Mouse (Mus musculus) layer of hippocampus, adult 11-12 months (tissue): ENCODE data around the gene Sec22c.

Source experiments
- DNase-seq: peaks from one replicate; pipeline ENCODE4 v3.0.0; 2022; ENCODE audit warnings: low spot score

Gene Sec22c

DNA sequence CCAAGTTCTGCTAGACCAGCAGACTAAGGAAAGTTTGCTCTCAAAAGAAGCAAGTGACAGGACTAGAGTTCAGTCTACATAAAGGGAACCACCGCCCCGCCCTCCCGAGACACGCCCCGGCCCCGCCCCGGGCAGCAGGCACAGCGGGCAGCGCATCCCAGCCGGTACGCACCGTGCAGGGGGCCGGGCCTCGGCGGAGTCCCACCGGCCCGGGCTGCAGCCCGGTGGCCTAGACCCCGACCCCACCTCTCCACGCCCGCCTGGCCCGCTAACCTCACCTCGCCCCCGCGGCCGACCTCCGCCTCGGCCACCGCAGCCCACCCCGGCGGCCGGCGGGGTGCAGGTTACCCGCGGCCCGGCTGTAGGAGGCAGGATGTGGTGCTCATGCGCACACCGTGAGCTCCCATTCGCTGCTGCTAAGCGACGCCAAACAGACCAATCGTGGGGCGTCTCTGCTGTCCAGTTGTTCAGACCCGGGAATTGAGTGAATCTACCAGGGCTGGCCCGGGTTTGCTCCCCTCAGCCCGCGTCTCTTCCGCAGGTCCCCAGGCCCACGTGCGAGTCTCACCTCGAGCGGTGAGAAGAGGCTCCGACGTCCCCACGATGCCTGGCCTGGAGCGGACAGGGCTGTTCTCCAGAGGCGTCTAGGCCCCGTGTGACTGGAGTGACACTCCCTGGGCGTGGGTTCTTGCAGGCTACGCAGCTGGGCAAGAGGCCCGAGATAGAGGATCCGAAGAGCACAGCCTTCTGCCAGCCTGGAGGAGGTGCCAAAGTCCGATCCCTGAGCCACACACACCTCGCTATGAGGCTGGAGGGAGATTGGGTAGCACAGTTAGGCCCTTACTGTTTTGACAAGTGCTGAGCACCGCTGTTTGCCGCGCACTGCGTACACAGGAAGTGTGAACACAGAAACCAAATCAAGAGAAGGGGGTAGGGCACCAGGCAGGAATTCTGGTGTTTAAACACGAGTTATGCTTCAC, at the start of gene Sec22c:
Sec22c (minus strand) TSS at position 845 of the 980 bp plus-strand sequence.
- DNase-seq, result peak; percentile 87

- no peak for DNase-seq
Observed at GRCm38 (mm10) chr9:121754624-121755023, 49.3 kb upstream of the Sec22c start.

- DNase-seq, result no peak
Observed at GRCm38 (mm10) chr9:121752774-121753173, 47.5 kb upstream of the Sec22c start.

DNA sequence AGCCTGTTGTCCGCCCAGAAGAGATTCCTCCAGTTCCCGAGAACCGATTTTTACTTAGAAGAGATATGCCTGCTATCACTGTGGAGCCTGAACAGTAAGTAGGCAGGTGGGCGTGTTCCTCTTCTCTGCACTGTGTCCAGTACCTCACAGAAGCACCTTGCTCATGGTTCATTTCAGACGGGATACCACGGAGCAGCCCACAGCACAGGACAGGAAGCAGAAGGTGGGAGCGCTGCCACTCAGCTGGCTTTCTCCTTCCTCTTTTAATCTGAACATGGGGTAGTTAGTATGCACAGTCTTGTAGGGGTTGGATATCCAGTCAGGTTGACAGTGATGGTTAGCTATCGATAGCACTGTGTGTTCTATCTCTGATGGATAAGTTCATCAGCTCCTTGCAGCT, 38.8 kb upstream of the Sec22c start:
- no peak for DNase-seq

- no peak for DNase-seq
Observed at GRCm38 (mm10) chr9:121741168-121741567, 35.9 kb upstream of the Sec22c start.

DNA sequence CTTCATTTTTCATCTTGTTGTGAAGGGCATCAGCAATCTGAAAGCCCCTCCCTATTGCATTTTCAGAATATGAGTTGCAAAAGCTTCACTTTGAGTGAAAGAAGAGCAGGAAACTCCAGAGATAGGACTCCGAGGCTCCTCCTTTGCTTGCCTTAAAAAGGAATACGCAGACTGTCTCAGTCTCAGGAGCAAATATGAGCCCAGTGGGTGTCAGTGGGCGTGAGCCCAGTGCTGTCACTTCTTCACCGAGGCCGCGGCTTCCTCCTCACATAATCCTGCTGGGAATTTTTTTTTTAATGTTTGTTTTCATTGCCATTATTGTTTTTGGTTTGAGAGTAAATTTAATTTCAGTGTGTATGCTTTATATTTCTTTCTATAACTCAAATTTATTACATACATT, 35.2 kb upstream of the Sec22c start:
- no peak for DNase-seq

DNA sequence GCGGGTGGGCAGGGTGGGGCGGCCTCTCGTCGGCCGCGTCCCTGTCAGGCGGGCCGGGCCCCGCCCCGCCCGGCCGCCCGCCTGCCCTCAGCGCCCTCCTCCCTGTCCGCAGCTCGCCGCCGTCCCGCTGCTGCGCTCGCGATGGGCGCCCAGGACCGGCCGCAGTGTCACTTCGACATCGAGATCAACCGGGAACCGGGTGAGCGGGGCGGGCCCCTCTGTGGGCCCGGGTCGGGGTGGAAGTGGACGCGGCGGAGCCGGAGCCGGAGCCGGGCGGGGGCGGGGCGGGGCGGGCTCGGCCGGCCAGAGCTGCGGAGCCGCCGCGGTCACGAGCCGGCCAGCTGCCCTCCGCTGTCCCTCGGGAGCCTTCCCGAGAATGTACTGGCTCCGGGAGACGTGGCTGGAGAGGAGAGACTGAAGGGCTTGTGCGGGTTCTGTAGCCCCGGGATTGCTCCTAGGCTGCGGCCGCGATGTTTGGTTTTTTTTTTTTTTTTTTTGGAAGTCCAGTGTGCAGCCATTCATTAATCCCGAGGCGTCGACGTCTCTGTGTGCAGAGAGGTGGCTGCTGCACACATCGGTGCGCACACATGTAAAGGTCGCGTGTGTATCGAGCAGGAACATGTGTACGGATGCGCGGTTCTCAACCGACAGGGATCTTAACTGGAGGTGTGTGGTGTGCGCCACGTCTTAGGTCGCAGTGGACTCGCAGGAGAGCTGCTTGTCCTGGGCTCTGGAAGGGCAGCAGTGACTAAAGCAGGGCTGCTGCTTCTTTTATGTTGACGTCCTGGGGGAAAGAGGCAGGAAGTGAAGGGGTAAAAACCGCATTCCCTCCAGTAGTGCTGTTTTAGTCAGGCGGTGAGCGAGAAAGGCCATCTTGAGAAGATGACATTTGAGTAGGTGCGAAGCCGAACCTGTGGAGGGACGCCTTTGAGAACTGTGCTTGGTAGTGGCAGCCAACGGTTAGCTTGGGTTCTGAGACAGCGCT, 14.3 kb upstream of the Sec22c start:
- DNase-seq, result no peak

- DNase-seq, result peak; percentile 99
Observed at GRCm38 (mm10) chr9:121718792-121719318, 13.6 kb upstream of the Sec22c start, which contains the start of gene Nktr. TSS of gene Nktr (plus strand) at chr9:121719169.

DNA sequence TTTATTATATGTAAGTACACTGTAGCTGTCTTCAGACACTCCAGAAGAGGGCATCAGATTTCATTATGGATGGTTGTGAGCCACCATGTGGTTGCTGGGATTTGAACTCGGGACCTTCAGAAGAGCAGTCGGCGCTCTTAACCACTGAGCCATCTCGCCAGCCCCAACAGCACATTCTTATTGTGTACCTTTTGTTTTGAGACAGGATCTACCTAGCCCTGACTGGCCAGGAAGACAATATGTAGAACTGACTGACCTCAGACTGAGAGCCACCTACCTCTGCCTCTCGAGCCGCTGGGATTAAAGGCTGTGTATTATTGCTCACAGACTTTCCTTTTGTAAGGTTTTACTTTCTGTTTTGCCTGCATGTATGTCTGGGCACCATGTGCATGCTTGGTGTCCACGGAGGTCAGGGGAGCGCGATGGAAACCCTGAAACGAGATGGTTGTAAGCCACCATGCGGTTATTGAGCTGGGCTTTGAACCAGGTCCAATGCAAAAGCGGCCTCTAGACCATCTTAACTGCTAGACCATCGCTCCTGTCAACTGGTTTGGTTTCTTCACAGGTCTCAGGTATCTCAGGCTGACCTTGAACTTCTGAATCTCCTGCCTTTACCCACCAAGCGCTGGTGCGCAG, 12.9 kb upstream of the Sec22c start:
- peak; percentile 37 for DNase-seq

DNA sequence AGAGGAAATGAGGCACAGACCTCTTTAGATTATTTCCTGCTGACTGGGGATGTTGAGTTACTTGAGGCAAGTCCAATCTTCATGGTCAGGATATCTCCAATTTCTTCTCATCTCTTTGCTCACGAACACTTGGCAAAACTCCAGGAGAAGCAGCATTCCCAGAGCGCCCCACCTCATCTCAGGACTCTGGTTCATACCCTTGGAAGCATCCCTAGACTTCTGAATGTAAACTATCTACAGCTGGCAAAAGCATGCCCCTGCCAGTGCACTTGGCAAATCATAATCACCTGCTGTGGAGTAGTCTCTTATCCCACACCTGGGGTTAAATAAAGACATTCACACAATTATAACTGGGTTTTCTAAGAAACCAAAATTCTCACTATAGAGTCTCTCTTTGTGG, 11.8 kb upstream of the Sec22c start:
- DNase-seq, result no peak

- DNase-seq, result no peak
Observed at GRCm38 (mm10) chr9:121710584-121710975, 5.3 kb upstream of the Sec22c start.

DNA sequence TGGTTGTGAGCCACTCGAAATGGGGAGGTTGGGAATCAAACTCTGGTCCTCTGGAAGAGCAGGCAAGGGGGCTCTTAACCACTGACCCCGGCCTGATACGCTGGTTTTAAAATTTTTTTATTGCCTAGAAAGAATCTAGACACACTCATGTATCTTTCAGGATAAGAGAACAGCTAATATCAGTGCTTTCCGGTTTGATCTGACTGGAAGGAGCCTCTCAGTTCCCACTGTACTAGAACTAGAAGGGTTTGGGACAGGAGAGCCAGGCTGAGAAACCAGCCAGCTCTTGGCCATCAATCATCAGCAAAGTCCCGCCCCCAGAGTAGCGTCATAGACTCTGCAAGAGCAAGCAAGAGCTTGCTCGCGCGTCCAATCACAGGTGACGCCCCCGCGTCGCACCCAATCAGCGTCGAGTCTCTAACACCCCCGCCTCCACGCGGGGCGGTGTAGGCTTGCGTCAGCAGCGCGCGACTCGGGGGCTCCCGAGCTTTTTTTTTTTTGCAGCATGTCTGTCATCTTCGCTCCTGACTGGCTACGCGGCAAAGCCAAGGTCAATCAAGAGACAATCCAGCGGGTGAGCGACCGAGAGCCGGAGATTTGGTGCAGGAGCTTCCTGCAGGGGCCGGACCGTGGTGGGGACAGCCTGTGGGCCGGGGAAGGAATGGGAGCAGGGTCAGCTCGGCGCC, 4.8 kb upstream of the Sec22c start, which contains the start of gene Ss18l2:
Ss18l2 (plus strand) TSS at position 432 of the 686 bp plus-strand sequence.
- peak; percentile 99 for DNase-seq

- DNase-seq, result no peak
Observed at GRCm38 (mm10) chr9:121708506-121709486, 3.5 kb upstream of the Sec22c start.

GRCm38 (mm10) chr9:121707801-121708200, 2.5 kb upstream of the Sec22c start:
- DNase-seq, result no peak

- DNase-seq, result no peak
Observed at GRCm38 (mm10) chr9:121706029-121706675, 862 bp upstream of the Sec22c start.

DNA sequence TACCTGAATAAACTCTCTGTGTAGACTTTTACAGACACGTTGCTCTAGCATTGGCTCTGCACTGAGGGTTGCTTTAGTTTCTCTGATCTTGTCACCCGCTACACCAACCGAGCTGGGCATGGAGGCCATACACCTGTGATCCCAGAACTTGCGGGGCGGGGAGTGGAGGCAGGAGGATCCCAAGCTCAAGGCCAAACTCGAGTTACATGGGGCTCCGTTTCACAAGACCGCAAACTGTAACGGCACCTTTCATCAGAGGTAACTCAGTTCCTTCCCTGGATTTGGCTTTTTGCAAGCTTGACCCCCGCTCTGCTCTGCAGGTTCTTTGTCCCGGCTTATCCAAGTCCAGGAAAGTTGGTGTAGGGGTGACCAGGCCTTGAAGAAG, 1.0 kb downstream of the Sec22c start:
- DNase-seq, result no peak

GRCm38 (mm10) chr9:121697150-121698049, 7.9 kb downstream of the Sec22c start:
- DNase-seq, result peak; percentile 71

DNA sequence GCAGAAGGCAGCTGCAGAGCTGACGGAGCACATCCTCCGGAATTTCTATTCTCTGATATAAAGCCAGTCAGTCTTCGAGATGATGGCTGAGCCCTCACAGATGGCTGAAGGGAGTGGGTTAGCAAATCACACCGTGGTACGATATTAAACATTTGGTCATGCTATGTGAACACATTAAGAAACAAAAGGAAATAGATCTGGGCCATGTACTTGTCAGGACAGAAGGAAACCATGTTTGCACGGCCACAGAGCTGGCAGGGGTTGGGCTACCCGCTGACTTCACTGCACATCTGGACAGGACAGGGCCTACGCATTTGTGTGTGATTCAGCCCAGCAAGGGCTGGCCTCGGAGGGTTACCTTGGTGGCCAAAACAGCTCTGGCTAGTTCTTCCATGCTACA, 8.7 kb downstream of the Sec22c start:
- DNase-seq, result no peak
